Mouse (Mus musculus) liver, adult 2 months (tissue): ENCODE measurements around the gene Prkce.

ENCODE experiments used
- CTCF ChIP-seq: fragments of 200-500 bp; IDR thresholded peaks from 2 replicates; pipeline ENCODE4 v1.5.1; 2011; ENCODE audit warnings: low read depth, low read length, control low read depth
- POLR2A ChIP-seq: fragments of 200-500 bp; IDR thresholded peaks from 2 replicates; pipeline ENCODE4 v1.6.1; 2011; ENCODE audit warnings: low read length, control low read depth; ENCODE audit not compliant: insufficient read depth; ENCODE audit errors: extremely low read depth

- TF ChIP-seq CTCF = no peak
- TF ChIP-seq POLR2A = no peak
Measured at GRCm38 (mm10) chr17:86166051-86166566, 1.5 kb upstream of the Prkce start.
